Mouse (Mus musculus) retina, postnatal 1 day (tissue): ENCODE data around the gene Glis3.
A peak's percentile ranks its signal among the peaks of the same experiment; 100 is the strongest.

Experiments
- DNase-seq: peaks from one replicate; pipeline ENCODE4 v3.0.0-alpha.2; 2012

The Glis3 gene

DNA sequence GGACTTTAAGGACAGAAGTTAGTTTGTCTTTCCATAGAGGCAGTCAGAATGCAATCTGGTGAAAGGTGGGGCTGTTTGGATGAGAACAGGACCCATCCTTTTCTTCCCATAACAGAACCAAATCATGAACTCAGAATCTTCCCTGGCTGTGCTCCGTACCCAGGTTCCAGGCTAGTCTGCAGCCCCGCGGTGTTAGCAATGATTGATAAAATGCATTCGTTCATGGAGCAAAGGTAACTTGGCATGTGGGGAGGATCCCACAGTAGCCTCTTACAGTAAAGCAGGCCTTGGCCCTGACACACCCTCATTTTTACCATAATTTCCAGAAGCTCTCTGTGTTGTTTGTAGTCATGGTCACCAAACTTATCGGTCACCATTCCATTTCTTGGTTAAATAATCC lies 152.4 kb downstream of the Glis3 start:
- DNase-seq, result no peak

DNA sequence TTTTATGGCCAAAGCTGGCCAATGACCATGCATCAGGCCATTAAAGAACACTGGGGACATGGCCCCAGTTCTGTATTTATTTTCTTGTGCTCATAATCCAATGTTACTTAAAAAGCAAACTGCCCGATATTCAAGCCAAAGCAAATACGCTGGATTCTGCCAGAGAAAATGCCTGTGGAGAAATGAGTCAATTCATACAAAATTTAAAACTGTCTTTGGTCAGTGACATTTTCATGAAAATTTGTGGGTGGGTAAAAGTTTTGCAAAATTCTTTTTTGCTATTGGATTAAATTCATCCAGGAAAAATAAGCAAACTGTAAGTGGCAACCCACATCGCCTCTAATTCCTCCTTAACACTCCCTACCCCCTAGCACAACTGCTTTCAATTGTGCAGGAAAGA lies 154.5 kb downstream of the Glis3 start:
- no peak for DNase-seq

DNA sequence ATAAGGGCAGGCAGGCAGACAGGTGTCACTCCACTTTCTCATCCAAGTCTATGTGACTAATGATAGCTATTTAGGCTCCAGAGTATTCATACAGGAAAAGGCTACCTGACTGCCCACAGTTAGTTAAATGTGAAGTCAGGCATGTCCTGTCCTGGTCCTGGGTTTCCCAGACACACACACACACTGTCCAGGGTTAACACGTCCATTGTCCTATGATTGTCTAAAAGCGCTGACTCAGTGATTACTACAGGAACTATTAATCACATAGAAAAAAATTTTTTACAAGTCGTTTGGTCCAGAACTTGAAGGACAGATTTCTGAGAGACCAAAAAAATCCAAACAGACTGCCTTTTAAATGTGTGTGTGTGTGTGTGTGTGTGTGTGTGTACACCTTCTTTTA lies 157.6 kb downstream of the Glis3 start:
- no peak for DNase-seq

DNA sequence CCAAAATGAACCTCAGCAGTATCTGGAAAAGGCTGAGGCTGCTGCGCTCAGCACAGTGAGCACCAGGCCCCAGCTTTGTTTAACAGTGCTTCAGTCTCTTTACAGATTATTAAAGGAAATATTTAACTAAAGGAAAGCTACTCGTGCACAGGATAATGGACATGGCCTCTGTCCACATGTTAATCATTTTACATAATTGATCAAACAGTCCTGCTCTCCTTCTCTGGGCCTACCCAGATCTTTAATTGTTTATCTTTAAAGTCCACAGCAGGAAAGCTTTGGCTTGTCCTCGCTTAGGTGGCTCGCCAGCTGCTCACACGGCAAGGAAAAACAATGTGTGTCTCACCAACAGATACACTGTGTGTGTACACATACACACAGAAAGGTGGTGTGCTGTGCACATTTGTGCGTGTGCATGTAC lies 159.1 kb downstream of the Glis3 start:
- no peak for DNase-seq

DNA sequence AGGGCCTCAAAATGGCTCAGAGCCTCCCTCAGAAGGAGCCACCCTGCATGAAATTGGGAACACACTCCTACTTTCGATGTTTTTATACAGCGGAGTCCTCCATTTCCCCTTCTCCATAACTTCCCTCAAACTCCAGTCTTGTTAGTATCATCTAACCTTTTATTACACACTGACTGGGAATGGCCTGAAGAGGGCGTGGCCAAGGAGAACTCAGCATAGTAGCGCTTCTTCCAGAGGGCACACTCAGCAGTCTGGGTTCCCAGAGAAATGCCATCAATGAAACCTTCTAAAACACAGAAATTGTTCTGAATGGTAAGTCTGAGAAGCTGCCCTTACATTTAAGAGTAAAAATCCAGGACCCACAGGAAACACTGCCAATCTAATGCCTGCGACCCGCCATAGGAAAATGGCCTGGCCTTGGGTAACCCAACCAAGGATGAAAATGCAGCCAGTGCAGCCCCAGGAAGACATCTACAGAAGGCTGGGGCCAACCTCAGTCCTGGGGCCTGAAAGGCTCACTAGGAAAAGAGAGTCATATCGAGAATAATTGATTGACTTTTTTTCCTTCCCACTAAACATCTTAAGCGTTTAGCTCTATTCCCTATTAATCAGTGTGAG lies 159.6 kb downstream of the Glis3 start:
- no peak for DNase-seq

DNA sequence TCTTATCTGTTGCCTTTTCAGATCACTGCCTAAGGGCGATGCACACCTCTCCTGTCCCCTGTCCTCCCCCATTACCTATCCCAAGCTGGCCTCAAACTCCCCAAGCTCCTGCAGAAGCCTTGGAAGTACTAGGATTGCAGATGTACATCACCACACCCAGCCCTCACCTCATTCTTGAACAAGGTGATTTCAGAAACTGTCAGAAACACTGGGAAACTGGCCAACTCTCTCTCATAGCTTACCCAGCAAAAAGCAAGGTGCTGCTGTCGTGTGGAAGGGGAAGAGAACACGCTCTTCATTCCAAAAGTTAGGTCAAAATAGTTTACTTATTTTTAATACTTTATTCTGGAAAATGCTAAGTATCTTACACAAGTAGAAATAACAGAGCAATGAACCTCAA lies 160.6 kb downstream of the Glis3 start:
- DNase-seq, result no peak

DNA sequence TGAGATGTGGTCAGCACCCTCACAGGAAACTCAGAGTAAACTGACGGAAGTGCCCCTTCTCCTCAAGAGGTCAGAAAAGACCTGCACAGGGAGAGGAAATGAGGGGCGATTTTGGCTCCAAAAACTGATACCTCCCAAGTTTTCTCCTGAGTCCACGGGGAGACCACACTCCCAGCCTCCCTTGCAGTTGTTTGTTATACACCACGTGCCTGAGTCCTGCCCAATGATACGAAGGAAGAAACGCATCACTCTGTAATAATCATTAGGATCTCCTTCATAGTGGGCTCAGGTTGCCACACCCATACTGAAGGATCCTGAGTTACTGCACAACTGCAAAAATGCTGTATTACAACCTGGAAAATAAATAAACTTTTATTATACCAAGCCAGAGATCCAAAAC lies 161.0 kb downstream of the Glis3 start:
- no peak for DNase-seq

DNA sequence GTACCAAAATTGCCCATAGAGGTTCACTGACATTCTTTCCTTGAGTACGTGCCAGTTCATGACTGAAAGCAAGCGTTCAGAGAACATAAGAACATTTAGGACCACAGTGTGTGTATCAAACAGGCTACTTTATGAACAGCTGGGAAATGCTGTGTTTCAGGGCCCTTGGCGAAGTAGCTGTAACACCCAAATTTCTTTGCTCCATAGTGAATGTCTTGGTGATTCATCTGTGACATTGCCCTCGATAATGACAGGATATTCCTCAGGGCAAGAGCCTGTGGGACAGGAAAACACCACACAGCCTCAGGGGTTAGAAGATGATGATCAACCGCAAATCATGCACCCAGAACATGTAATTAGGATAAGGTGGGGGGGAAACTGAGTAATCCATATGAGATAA lies 161.6 kb downstream of the Glis3 start:
- DNase-seq, result no peak

DNA sequence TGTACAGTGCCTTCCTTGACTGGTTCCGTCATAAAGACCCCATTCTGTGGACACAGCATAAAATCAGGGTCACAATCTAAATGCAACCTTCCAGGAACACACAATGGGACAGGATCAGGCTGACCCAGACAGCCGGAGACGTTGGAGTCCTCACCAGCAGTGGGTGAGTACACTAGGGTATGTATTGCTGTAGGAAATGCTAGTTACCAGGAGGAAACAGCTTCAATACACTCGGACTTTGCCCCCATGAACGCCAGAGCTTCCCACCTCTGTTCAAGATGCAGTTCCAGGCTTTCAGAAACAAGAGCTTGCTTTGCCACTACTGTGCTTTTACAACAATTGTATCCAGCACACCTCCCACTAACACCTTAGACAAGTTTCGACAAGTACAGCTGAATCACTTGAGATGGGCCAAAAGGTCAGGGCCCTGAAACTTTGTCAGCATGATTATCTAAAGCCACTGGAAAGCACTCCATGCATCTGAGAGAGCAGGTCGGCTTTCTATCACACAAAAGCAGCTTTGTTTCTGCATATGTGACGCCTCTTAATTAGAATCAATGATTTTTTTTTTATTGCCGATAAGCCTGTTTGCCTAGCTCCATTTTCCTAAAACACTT lies 162.3 kb downstream of the Glis3 start:
- DNase-seq, result no peak

DNA sequence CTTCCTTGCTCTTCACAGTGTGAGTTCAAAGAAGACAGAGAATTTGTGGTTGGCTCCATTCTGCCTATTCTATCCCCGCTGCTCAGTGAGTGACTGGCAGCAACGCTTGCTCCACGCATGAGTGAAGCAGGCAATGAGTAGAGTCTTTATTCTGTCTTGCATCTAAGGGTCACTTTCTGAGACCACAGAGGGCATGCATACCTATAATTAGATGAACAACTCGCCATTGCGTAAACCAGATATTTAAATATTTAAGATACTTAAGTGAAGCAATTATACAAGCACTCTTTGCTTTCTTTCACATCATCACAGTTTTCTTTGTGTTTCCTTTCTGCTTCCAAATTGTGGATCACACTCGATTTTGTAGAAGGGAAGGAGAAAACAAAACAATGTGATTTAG lies 163.4 kb downstream of the Glis3 start:
- DNase-seq, result peak; percentile 39

DNA sequence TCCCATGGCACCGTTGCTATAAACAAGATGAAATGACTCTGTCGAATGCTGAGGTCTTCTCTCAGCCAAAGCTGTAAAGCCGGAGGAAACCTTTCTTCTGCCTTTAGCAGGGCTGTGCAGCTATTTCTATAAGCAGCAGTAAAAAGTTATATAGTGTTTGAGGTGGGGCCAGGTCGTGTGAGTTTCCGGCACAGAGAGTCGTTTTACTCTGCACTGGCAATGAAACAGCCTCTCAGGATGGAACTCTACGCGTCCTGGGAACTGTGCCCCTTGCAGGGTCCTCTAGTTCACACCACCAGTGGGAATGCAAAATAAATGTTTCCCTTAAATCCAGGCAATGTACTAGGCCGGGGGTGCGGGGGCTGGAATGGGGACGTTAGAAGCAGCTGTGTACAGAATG lies 167.4 kb downstream of the Glis3 start:
- DNase-seq, result no peak

DNA sequence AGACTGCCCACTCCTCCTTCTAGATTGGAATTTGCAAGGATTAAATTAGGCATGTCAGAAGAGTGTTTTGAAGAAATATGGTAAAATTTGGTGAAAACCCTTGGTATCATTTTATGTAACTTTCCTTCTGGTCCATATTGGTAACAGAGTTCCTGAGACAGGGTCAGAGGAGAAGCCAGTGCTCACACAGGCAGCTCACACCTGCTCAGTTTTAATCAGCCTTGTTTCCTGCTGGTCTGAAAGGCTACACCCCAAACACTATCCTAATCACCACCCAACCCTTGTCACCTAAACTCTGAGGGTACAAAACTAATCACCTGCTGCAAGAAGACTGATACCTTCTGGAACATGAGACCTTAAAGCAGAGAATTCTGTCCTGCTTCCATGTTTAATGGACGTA lies 168.0 kb downstream of the Glis3 start:
- DNase-seq, result no peak

DNA sequence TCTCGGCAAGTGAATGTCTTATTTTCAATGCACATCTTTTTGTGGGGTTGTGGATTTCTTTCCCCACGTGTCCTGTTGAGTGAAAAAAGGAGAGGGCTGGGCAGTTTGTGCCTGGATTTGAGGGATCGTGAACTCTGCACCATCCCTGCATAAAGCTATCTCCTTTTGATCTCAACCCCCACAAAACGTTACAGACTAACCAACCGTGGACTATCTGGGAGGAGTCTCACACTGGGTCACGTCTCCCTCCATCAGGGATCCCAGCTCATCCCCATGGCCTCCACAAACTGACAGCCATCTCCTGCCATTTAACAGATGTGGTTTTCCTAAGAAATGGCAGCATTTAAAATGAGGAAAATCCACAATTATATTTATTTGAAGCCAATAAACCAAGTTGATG lies 174.5 kb downstream of the Glis3 start:
- DNase-seq, result no peak

DNA sequence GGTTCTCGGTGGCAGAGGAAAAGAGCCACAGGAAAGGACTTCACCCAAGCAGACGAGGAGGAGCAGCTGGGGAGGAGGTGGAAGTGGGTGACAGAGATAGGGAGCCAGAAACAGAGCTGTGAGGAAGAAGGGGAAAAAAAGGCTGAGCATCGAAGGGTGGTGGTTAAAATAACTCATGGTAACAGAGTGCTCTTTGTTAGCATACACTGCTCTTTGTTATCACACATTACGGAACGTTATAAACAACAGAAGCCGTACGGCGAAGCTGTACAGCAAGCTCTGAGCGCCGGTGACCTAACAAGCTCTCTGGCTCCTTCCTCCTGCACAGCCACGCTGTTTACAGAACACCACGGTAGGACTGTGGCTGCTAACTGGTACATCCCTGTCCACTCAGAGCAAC lies 176.9 kb downstream of the Glis3 start:
- DNase-seq, result no peak

DNA sequence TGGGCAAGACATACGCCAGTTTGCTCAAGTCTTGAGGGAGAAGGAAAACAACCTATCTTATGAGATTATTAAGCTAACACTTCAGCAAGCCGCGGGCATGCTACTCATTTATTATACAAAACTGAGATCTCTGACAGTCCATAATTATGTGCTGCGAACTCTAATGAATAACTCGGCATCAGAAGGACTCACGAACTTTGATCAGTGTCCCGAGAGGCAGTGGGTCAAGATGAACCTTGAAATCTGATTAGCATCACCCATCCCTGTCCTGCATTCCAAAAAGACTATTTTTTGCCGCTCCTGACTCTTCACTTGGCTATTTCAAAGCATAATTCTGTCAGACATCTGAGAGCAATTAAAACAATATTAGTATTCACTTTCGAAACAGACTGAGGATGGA lies 178.9 kb downstream of the Glis3 start:
- DNase-seq, result no peak

DNA sequence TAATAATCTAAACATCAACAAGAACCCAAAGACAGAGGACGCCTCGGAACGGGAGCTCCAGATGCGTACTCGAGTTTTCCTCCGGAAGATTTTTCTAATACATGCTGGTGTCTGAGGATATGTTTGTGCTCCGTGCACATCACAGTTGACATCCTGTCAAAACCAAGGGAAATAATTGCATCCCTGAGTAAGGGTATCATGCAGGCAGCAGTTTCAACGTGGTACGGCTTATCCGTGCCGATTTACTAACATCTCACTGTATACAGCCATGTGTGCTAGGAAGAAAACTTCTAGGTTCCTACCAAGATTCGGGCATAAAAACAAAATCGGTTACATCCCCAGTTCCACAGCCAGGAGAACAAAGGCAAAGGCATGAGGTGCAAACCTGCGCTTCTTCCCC lies 179.4 kb downstream of the Glis3 start:
- DNase-seq, result no peak

DNA sequence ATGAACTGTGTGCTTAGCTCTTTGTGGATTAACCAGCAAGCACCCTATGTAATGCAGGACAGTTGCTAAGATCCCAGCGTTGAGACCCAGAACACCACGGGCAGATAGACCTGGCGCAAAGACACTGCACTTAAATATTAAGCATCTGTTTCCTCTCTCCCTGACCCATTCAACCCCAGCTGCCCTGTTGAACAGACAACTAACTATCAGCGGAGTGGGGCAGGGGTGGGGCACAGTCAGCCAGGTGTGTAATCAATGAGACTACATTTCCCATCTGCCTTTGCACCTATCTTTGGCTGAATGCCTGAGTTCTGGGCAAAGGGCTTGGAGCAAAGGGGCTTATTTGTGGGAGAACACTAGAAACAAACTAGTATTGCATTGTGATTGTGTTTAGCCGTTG lies 180.1 kb downstream of the Glis3 start:
- no peak for DNase-seq

DNA sequence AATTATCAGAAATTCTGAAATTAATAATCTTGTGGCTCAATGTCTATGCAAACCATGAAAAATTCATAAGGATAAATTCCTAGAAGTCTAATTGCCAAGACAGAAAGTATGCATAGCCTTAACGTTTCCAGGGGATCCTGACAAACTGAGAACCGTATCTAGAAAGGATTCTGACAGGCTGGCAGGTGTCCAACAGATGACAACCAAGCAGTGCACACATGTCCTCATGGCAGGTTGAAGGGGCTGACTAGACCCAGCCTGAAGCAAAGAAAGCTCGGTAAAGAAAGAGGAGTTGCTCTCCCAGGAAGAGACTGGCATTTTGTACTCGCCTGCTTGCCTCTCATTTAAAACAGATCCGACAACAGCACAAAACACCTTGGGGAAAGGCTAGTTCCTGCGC lies 184.0 kb downstream of the Glis3 start:
- no peak for DNase-seq

DNA sequence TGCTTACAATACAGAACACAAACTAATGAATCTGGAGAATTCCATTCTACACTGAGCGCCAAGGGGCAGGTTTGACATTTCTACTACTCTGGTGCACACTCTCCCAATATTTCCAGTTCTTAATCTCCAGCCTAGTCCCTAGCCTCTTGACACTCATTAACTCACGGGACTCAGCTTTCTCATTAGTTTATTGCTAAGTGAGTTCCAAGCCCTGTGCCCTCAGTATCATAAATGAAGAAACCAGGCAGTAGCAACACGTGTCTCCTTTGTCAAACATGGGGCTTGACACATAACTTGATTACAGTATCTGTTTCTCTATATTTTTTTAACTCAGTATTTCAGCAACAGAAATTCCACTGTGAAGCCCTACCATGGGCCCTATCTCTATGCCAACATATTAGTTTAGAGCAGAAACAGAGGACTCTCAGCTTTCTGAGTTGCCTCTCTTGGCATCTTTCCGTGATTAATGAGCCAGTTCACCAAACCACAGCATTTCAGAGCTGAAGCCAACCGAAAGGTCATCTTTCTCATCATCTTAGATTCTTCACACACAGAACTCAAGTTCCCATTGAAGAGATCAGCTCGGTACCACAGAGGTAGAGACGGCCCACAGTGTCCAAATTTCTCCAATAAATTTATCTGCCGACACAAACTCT lies 186.1 kb downstream of the Glis3 start:
- DNase-seq, result no peak

DNA sequence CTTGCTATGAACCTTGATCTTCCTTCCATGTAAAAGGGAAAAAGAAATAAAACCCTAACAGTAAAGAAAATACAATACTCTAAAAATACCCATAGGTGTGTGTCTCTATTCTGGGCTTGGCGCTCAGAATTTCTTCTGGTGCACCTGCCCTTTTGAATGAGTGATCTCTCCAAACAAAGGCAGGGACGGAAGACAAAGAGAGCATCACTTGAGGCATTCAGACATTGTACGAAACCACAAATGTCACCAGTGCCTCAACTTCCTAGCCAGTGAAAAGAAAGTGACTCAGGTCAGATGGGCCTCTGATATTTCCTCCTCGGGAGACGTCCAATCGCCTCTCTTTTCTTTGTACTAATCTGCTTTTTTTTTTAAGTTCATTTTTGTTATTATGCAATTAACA lies 201.8 kb downstream of the Glis3 start:
- peak; percentile 8 for DNase-seq

DNA sequence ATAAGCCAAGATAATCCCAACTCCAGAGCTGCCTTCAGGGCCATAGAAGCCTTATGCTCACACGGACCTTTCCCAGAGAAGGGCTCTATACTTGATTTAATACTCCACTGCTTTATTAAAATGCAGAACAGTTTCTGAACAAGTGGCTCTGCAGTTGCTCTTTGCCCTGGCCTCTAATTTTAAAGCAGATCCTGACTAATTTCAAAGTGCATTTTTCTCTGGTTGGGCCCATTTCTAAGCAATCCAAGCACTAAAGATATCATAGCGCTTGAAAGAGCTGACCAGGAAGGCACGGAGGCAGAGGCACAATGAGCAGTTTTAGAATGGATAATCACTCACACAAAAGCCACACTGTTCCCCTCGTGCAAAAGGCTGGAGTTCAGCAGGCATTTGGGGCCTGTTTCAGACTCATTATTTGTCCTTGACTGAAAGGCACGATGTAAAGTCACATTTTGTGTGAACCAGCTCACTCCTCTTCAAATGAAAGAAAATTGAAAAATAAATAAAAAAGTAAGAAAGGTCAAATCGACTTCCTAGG lies 202.5 kb downstream of the Glis3 start:
- peak; percentile 30 for DNase-seq

DNA sequence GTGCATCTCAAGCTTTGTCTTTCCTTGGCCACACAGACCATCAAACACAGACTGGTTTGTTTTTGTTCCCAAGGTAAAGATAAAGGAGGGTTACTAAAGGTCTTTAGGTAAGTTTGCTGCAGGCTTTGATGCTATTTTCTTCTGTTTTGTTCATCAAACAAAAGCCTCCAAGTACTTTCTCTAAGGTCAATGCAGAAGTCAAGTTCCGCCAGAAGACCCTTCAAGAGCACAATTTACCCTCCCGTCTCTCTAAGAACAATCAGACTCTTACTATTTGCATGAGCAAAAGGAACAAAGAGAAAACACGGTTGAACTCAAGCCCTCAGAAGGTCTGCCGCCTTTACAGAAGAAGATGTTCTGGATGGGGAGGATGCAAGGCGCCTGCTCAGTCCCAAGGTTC lies 206.3 kb downstream of the Glis3 start:
- DNase-seq, result no peak

DNA sequence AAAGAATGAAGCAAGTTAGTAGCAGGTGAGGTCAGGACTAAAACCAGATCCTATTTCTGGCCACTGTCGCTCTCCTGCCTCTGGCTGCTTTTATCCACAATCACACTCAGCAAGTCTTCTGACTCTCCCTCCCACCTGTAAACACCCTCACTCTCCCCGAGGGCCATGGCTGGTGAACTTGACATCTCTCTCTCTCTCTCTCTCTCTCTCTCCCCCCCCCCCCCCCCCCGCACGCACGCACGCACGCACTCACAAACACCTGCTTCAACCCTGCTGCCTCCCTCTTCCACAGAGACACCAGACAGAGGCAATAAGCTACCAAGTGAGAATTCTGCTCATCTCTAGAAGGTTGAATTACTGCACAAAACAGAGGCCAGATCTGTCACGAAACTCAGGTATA lies 208.7 kb downstream of the Glis3 start:
- DNase-seq, result no peak

DNA sequence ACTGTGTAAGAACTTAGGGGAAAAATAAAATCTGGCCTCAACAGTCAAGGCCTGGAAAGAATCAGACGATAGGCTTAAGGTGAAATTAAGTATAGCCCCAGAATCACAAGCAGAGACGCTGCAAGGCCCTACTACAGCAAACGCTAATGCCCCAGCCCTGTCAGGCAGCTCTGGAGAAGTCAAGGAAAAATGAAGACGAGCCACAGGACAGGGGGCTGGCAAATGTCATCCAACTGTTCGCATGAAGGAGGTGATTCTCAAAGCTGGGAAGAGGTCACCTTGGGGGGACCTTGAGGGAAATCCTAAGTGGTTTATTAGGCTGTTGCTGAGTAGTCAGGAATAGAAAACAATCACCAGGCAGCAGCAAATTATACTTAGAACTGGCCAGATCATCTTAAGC lies 214.1 kb downstream of the Glis3 start:
- no peak for DNase-seq

DNA sequence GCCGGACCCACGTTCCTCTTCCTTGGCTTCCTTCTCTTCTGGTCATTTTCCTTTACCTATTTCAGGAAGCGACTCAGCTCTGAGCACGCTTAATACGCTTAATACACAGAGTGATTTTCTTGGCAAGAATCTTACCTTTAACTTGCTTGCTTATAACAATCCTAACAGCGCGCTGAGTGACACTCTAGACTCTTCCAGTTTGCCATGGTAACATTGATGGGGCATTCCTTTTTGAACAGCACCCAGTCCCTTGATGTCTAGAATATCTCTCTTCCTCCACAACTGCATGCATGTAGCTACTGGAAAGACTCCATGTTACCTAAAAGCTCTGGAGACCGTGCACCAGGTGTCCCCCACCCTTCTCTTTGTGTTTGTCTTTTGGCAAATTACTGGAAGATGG lies 225.5 kb downstream of the Glis3 start:
- no peak for DNase-seq
